Mouse (Mus musculus) intestine, embryonic 16.5 days (tissue): ENCODE data around the gene Rtf2. TPM values are rescaled to one million over a fixed set of nuclear protein-coding genes. Genes with fewer than 3 reads are reported as not detected.

Experiments
- ATAC-seq: fragments of 200-750 bp; cut with Nextera tagmentation; 2 replicates; pipeline ENCODE4 v1.8.0; 2017; ENCODE audit warnings: moderate TSS enrichment, moderate library complexity
- H3K27ac ChIP-seq: fragments of 300-500 bp; sonication (generic); 2 replicates; pipeline ENCODE4 v1.5.1; 2014; ENCODE audit warnings: mild to moderate bottlenecking, low read length
- H3K27me3 ChIP-seq: fragments of 300-500 bp; sonication (generic); replicated peaks from 2 replicates; pipeline ENCODE4 v1.6.1; 2014; ENCODE audit warnings: low read length, control low read depth, mixed read lengths; ENCODE audit not compliant: control insufficient read depth, insufficient read depth
- H3K36me3 ChIP-seq: fragments of 300-500 bp; sonication (generic); 2 replicates; pipeline ENCODE4 v1.6.1; 2014; ENCODE audit warnings: low read length, control low read depth; ENCODE audit not compliant: control insufficient read depth, insufficient read depth
- H3K4me1 ChIP-seq: fragments of 300-500 bp; sonication (generic); 2 replicates; pipeline ENCODE4 v1.6.1; 2014; ENCODE audit warnings: low read length, control low read depth, mixed read lengths; ENCODE audit not compliant: control insufficient read depth, insufficient read depth
- H3K4me2 ChIP-seq: fragments of 300-500 bp; sonication (generic); 2 replicates; pipeline ENCODE4 v1.6.1; 2014; ENCODE audit warnings: low read depth, low read length, control low read depth
- H3K4me3 ChIP-seq: fragments of 300-500 bp; sonication (generic); 2 replicates; pipeline ENCODE4 v1.5.1; 2014; ENCODE audit warnings: mild to moderate bottlenecking, low read length
- H3K9ac ChIP-seq: fragments of 300-500 bp; sonication (generic); 2 replicates; pipeline ENCODE4 v1.6.1; 2014; ENCODE audit warnings: low read depth, low read length
- H3K9me3 ChIP-seq: fragments of 300-500 bp; sonication (generic); 2 replicates; pipeline ENCODE4 v1.6.1; 2016; ENCODE audit warnings: low read length, control low read depth; ENCODE audit not compliant: control insufficient read depth
- WGBS: fragments of 180-500 bp; shearing (Covaris S2); extraction: QIAGEN DNeasy Blood & Tissue Kit; methylation state at CpG from one replicate; pipeline ENCODE4 v1.1.7; 2014; 5-methylcytosine and 5-hydroxymethylcytosine counted together
- polyA plus RNA-seq: library from polyadenylated mRNA; unstranded; fragments of >200 nt; fragmentation: Nextera tagmentation; extraction: Ambion mirVana; gene quantifications from 2 replicates; pipeline ENCODE4 v1.2.1, GENCODE M21; 2015

Gene Rtf2
- polyA plus RNA-seq, 1 experiment from 2014 or later, result 79.4 TPM

- no peak for ATAC-seq
- WGBS, result 79% methylated on average over 5 of the region's 5 CpGs
- Histone ChIP-seq H3K27me3 (no peaks in the 10 kb centered on the region), H3K9ac (no peak overlapping the region), H3K27ac (no peak overlapping the region), H3K4me1 (peaks cover 3% of the 10 kb centered on the region; the same call in 1 of the 2 replicates), H3K9me3 (no peaks in the 10 kb centered on the region), H3K4me2 (no peak overlapping the region), H3K36me3 (no peaks in the 10 kb centered on the region), H3K4me3 (no peak overlapping the region)
Observed at GRCm38 (mm10) chr2:172418208-172418607, 22.1 kb upstream of the Rtf2 start.

GRCm38 (mm10) chr2:172430609-172431008, 9.7 kb upstream of the Rtf2 start:
- H3K27me3 ChIP-seq, result no peaks in the 10 kb centered on the region
- H3K27ac ChIP-seq, result no peak overlapping the region
- peak; percentile 42; the same call in 1 of the 2 replicates for ATAC-seq

GRCm38 (mm10) chr2:172433746-172434145, 6.6 kb upstream of the Rtf2 start:
- H3K4me1 ChIP-seq, result no peaks in the 10 kb centered on the region
- no peak overlapping the region for H3K4me2 ChIP-seq
- H3K27ac ChIP-seq, result no peak overlapping the region
- H3K9ac ChIP-seq, result no peak overlapping the region
- no peak overlapping the region for H3K4me3 ChIP-seq
- ATAC-seq, result no peak
- 41% methylated on average over 5 of the region's 5 CpGs for WGBS
- no peaks in the 10 kb centered on the region for H3K36me3 ChIP-seq
- H3K9me3 ChIP-seq, result no peaks in the 10 kb centered on the region
- H3K27me3 ChIP-seq, result no peaks in the 10 kb centered on the region

More at GRCm38 (mm10) chr2:172430609-172431008, 9.7 kb upstream of the Rtf2 start:
- Histone ChIP-seq H3K4me3 (no peak overlapping the region), H3K36me3 (no peaks in the 10 kb centered on the region), H3K4me2 (no peak overlapping the region), H3K9ac (no peak overlapping the region), H3K4me1 (no peaks in the 10 kb centered on the region), H3K9me3 (no peaks in the 10 kb centered on the region)
- WGBS, result 48% methylated on average over 1 of the region's 1 CpGs

- no peak for ATAC-seq
- Histone ChIP-seq H3K27me3 (no peaks in the 10 kb centered on the region), H3K27ac (no peak overlapping the region), H3K4me2 (no peak overlapping the region), H3K4me3 (no peak overlapping the region), H3K9ac (no peak overlapping the region), H3K9me3 (no peaks in the 10 kb centered on the region), H3K36me3 (no peaks in the 10 kb centered on the region), H3K4me1 (peaks cover 13% of the 10 kb centered on the region)
- WGBS, result 62% methylated on average over 16 of the region's 16 CpGs
Observed at GRCm38 (mm10) chr2:172437371-172437952, 2.9 kb upstream of the Rtf2 start.

GRCm38 (mm10) chr2:172440640-172441005, 267 bp downstream of the Rtf2 start:
- 0% methylated on average over 21 of the region's 21 CpGs for WGBS
- Histone ChIP-seq H3K36me3 (no peaks in the 10 kb centered on the region; the same call in 1 of the 2 replicates), H3K4me1 (peaks cover 13% of the 10 kb centered on the region), H3K4me2 (peak overlapping the region; percentile 60), H3K27me3 (no peaks in the 10 kb centered on the region), H3K9ac (peak overlapping the region; percentile 61), H3K4me3 (peak overlapping the region; percentile 65), H3K9me3 (no peaks in the 10 kb centered on the region), H3K27ac (no peak overlapping the region)
- peak; percentile 75 for ATAC-seq

GRCm38 (mm10) chr2:172441176-172441575, 820 bp downstream of the Rtf2 start:
- peak overlapping the region; percentile 61 for H3K9ac ChIP-seq
- peak overlapping the region; percentile 60 for H3K4me2 ChIP-seq
- H3K4me1 ChIP-seq, result peaks cover 13% of the 10 kb centered on the region
- 0 out of 2 replicates have a peak, but pooled peaks have one; percentile 14 for ATAC-seq
- no peak overlapping the region for H3K27ac ChIP-seq
- H3K9me3 ChIP-seq, result no peaks in the 10 kb centered on the region
- no peaks in the 10 kb centered on the region for H3K27me3 ChIP-seq
- peak overlapping the region; percentile 65 for H3K4me3 ChIP-seq
- no peaks in the 10 kb centered on the region; the same call in 1 of the 2 replicates for H3K36me3 ChIP-seq
- 30% methylated on average over 6 of the region's 6 CpGs for WGBS

GRCm38 (mm10) chr2:172445617-172446016, 5.3 kb downstream of the Rtf2 start:
- Histone ChIP-seq H3K9me3 (no peaks in the 10 kb centered on the region), H3K4me1 (peaks cover 10% of the 10 kb centered on the region), H3K36me3 (peaks cover 7% of the 10 kb centered on the region; the same call in 1 of the 2 replicates), H3K4me2 (no peak overlapping the region), H3K9ac (no peak overlapping the region), H3K4me3 (no peak overlapping the region), H3K27me3 (no peaks in the 10 kb centered on the region), H3K27ac (no peak overlapping the region)
- WGBS, result 94% methylated on average over 4 of the region's 4 CpGs
- no peak for ATAC-seq

GRCm38 (mm10) chr2:172447317-172447716, 7.0 kb downstream of the Rtf2 start:
- Histone ChIP-seq H3K36me3 (peaks cover 11% of the 10 kb centered on the region; the same call in 1 of the 2 replicates), H3K9me3 (no peaks in the 10 kb centered on the region), H3K4me2 (no peak overlapping the region), H3K4me3 (no peak overlapping the region), H3K27ac (no peak overlapping the region), H3K27me3 (no peaks in the 10 kb centered on the region), H3K4me1 (no peaks in the 10 kb centered on the region), H3K9ac (no peak overlapping the region)
- 88% methylated on average over 6 of the region's 6 CpGs for WGBS
- no peak for ATAC-seq

GRCm38 (mm10) chr2:172448329-172448728, 8.0 kb downstream of the Rtf2 start:
- Histone ChIP-seq H3K4me3 (no peak overlapping the region), H3K36me3 (peaks cover 16% of the 10 kb centered on the region), H3K27ac (no peak overlapping the region), H3K27me3 (no peaks in the 10 kb centered on the region), H3K9me3 (no peaks in the 10 kb centered on the region), H3K4me2 (no peak overlapping the region), H3K4me1 (no peaks in the 10 kb centered on the region), H3K9ac (no peak overlapping the region)
- WGBS, result 84% methylated on average over 4 of the region's 4 CpGs
- ATAC-seq, result no peak

GRCm38 (mm10) chr2:172450640-172451039, 10.3 kb downstream of the Rtf2 start:
- H3K4me1 ChIP-seq, result no peaks in the 10 kb centered on the region
- ATAC-seq, result no peak
- WGBS, result 88% methylated on average over 6 of the region's 6 CpGs
- no peaks in the 10 kb centered on the region for H3K9me3 ChIP-seq
- H3K27ac ChIP-seq, result no peak overlapping the region
- peaks cover 16% of the 10 kb centered on the region for H3K36me3 ChIP-seq
- no peaks in the 10 kb centered on the region for H3K27me3 ChIP-seq
- no peak overlapping the region for H3K9ac ChIP-seq
- H3K4me3 ChIP-seq, result no peak overlapping the region
- H3K4me2 ChIP-seq, result no peak overlapping the region
